Mouse (Mus musculus) hindbrain, postnatal 0 days (tissue): ENCODE data around the gene Adam12. TPM values are rescaled to one million over a fixed set of nuclear protein-coding genes. Genes with fewer than 3 reads are reported as not detected.

Experiments used
- ATAC-seq: fragments of 200-750 bp; cut with Nextera tagmentation; 2 replicates; pipeline ENCODE4 v1.8.0; 2017; ENCODE audit warnings: mild to moderate bottlenecking, moderate TSS enrichment, moderate library complexity
- DNase-seq: peaks from one replicate; pipeline ENCODE4 v3.0.0-alpha.2; 2015; ENCODE audit warnings: low spot score
- H3K27ac ChIP-seq: fragments of 300-500 bp; sonication (generic); 2 replicates; pipeline ENCODE4 v1.5.1; 2014; ENCODE audit warnings: mild to moderate bottlenecking
- H3K27me3 ChIP-seq: fragments of 300-500 bp; sonication (generic); 2 replicates; pipeline ENCODE4 v1.6.1; 2014; ENCODE audit warnings: low read length, mixed read lengths; ENCODE audit not compliant: insufficient read depth
- H3K36me3 ChIP-seq: fragments of 300-500 bp; sonication (generic); 2 replicates; pipeline ENCODE4 v1.6.1; 2014; ENCODE audit warnings: low read length, mixed read lengths; ENCODE audit not compliant: insufficient read depth
- H3K4me1 ChIP-seq: fragments of 300-500 bp; sonication (generic); 2 replicates; pipeline ENCODE4 v1.6.1; 2014; ENCODE audit warnings: antibody characterized with exemption, low read length, mixed read lengths; ENCODE audit not compliant: insufficient read depth
- H3K4me2 ChIP-seq: fragments of 300-500 bp; sonication (generic); 2 replicates; pipeline ENCODE4 v1.6.1; 2014; ENCODE audit warnings: low read depth, mild to moderate bottlenecking, low read length, moderate library complexity, mixed read lengths
- H3K4me3 ChIP-seq: fragments of 300-500 bp; sonication (generic); 2 replicates; pipeline ENCODE4 v1.5.1; 2014; ENCODE audit warnings: low read length
- H3K9ac ChIP-seq: fragments of 300-500 bp; sonication (generic); replicated peaks from 2 replicates; pipeline ENCODE4 v1.6.1; 2014; ENCODE audit warnings: mild to moderate bottlenecking, low read length, moderate library complexity, mixed read lengths
- H3K9me3 ChIP-seq: fragments of 300-500 bp; sonication (generic); 2 replicates; pipeline ENCODE4 v1.6.1; 2016; ENCODE audit warnings: low read length, mixed read lengths
- CTCF ChIP-seq: IDR thresholded peaks from 2 replicates; pipeline ENCODE4 v1.5.1; 2016; ENCODE audit warnings: antibody characterized with exemption, control low read depth, low read depth
- WGBS: fragments of 180-500 bp; shearing (Covaris S2); extraction: QIAGEN DNeasy Blood & Tissue Kit; methylation state at CpG from one replicate; pipeline ENCODE4 v1.1.7; 2014; 5-methylcytosine and 5-hydroxymethylcytosine counted together
- polyA plus RNA-seq: library from polyadenylated mRNA; unstranded; fragments of >200 nt; fragmentation: Nextera tagmentation; extraction: Ambion mirVana; gene quantifications from 2 replicates; pipeline ENCODE4 v1.2.1, GENCODE M21; 2015
- total RNA-seq: library from RNA; depleted of rRNA; stranded (reverse); fragments of >200 nt; gene quantifications from 2 replicates; pipeline ENCODE4 v1.2.3, GENCODE M21; 2014

The Adam12 gene
- total and polyA plus RNA-seq, 2 experiments from 2014 or later, result 4.0 to 12.3 TPM

DNA sequence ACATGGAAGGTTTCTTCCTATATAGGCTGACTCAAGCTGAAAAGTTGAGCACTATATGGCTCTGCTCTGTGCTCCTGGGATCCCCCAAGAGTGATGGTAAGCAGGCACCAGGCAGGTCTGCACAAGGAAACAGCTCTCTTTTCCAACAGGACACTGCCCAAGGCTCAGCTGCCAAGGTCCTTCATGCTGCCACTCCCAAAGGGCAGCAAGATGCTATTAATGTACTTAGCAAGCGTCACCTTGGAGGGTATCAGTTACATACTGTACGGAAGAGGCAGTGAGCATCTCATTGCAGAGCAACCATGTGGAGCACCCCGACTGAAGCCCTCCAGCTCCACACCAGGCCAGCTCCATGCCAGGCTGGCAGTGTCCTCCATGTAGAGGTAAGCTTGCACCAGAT is 185.6 kb downstream of the Adam12 start:
- ATAC-seq, result no peak
- Histone ChIP-seq H3K4me3 (no peak overlapping the region), H3K4me1 (no peaks in the 10 kb centered on the region), H3K9ac (no peak overlapping the region), H3K27ac (no peak overlapping the region), H3K27me3 (no peaks in the 10 kb centered on the region), H3K4me2 (no peak overlapping the region), H3K9me3 (no peaks in the 10 kb centered on the region), H3K36me3 (no peaks in the 10 kb centered on the region)
- WGBS, result 92% methylated on average over 3 of the region's 3 CpGs
- DNase-seq, result no peak
- no peak for TF ChIP-seq CTCF

GRCm38 (mm10) chr7:134043576-134043975 is 188.4 kb downstream of the Adam12 start:
- no peak overlapping the region for H3K4me3 ChIP-seq
- TF ChIP-seq CTCF, result no peak
- no peak overlapping the region for H3K4me2 ChIP-seq
- H3K27ac ChIP-seq, result no peak overlapping the region
- ATAC-seq, result no peak
- no peaks in the 10 kb centered on the region for H3K9me3 ChIP-seq
- no peaks in the 10 kb centered on the region for H3K27me3 ChIP-seq
- H3K9ac ChIP-seq, result no peak overlapping the region
- H3K4me1 ChIP-seq, result no peaks in the 10 kb centered on the region
- no peak for DNase-seq
- H3K36me3 ChIP-seq, result no peaks in the 10 kb centered on the region

DNA sequence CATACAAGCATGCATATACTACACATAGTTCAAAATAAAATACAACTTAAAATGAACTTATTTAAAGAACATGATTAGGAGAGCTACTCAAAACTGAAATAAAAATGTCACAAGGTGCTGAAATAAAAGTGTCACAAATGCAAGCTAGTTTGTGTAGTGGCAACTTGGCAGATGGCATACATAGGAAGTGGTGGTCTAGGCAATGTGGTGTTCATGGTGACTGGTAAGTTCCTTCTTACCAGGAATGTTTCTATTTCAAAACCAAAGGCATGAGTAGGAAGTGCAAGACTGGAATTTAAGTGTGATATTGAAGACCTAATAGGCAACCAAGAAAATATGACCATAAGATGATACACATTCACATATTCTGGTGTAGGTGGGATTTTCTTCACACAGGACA is 189.3 kb downstream of the Adam12 start:
- Histone ChIP-seq H3K9ac (no peak overlapping the region), H3K27ac (no peak overlapping the region), H3K4me2 (no peak overlapping the region), H3K4me1 (no peaks in the 10 kb centered on the region), H3K36me3 (no peaks in the 10 kb centered on the region), H3K27me3 (no peaks in the 10 kb centered on the region), H3K9me3 (no peaks in the 10 kb centered on the region; the same call in 1 of the 2 replicates), H3K4me3 (no peak overlapping the region)
- DNase-seq, result no peak
- no peak for TF ChIP-seq CTCF
- no peak for ATAC-seq

- H3K9me3 ChIP-seq, result no peaks in the 10 kb centered on the region; the same call in 1 of the 2 replicates
- TF ChIP-seq CTCF, result no peak
Measured at GRCm38 (mm10) chr7:134033939-134034338, 198.0 kb downstream of the Adam12 start.

DNA sequence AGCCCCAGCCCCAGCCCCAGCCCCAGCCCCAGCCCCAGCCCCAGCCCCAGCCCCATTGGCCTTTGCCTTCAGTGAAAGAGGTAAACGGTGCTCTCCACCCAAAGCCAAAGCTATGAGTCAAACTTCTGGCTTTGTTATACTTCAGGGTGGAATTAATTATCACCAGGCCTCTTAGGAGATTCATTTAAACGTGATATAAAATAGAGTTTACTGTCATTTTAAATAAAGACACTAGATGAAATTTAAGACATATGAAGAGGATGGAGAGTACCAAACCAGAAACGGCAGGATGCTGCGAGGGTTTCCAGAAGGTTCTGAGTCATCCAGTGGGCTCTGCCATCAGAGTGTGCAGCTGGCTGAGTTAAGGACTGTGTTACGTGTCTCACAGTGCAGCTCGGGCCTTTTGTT is 199.0 kb downstream of the Adam12 start:
- no peaks in the 10 kb centered on the region for H3K36me3 ChIP-seq

More at GRCm38 (mm10) chr7:134033939-134034338, 198.0 kb downstream of the Adam12 start:
- no peaks in the 10 kb centered on the region for H3K4me1 ChIP-seq
- H3K9ac ChIP-seq, result no peak overlapping the region
- WGBS, result 73% methylated on average over 2 of the region's 2 CpGs
- H3K27ac ChIP-seq, result no peak overlapping the region
- H3K36me3 ChIP-seq, result no peaks in the 10 kb centered on the region
- ATAC-seq, result no peak
- no peak overlapping the region for H3K4me3 ChIP-seq
- H3K4me2 ChIP-seq, result no peak overlapping the region
- no peak for DNase-seq
- H3K27me3 ChIP-seq, result no peaks in the 10 kb centered on the region

GRCm38 (mm10) chr7:134031787-134032186 is 200.2 kb downstream of the Adam12 start:
- no peak for TF ChIP-seq CTCF

More for the DNA sequence above, 199.0 kb downstream of the Adam12 start:
- 27% methylated on average over 6 of the region's 6 CpGs for WGBS
- TF ChIP-seq CTCF, result no peak
- Histone ChIP-seq H3K9ac (no peak overlapping the region), H3K27ac (no peak overlapping the region), H3K27me3 (no peaks in the 10 kb centered on the region), H3K4me3 (no peak overlapping the region), H3K4me2 (no peak overlapping the region), H3K4me1 (no peaks in the 10 kb centered on the region), H3K9me3 (no peaks in the 10 kb centered on the region; the same call in 1 of the 2 replicates)
- no peak for ATAC-seq
- no peak for DNase-seq

DNA sequence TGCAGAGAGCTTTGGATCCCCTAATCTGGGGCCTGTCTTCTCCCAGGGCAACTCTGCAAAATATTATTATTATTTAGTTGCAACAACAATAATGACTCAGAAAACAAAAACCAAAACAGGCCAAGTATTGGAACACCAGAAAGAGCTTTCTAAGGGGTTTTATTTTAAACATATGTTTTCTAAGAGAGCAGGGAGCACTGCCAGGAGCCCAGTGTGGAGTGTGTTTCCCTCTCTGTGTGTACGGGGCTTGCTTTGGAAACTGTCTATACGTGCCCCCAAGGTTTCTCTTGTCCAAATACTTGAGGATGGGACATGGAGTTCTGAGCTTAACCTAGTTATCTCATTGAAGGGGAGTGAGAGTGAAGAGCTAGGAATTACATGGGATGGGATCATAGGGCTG is 200.7 kb downstream of the Adam12 start:
- TF ChIP-seq CTCF, result no peak
- ATAC-seq (no peak), DNase-seq (no peak)
- Histone ChIP-seq H3K4me3 (no peak overlapping the region), H3K4me2 (no peak overlapping the region), H3K9ac (no peak overlapping the region), H3K4me1 (peaks cover 1% of the 10 kb centered on the region; the same call in 1 of the 2 replicates), H3K27me3 (no peaks in the 10 kb centered on the region), H3K27ac (no peak overlapping the region), H3K9me3 (no peaks in the 10 kb centered on the region), H3K36me3 (no peaks in the 10 kb centered on the region)
- 61% methylated on average over 2 of the region's 2 CpGs for WGBS

More at GRCm38 (mm10) chr7:134031787-134032186, 200.2 kb downstream of the Adam12 start:
- Histone ChIP-seq H3K27me3 (no peaks in the 10 kb centered on the region), H3K27ac (no peak overlapping the region), H3K4me1 (no peaks in the 10 kb centered on the region), H3K4me3 (no peak overlapping the region), H3K36me3 (no peaks in the 10 kb centered on the region), H3K9ac (no peak overlapping the region), H3K9me3 (no peaks in the 10 kb centered on the region), H3K4me2 (no peak overlapping the region)
- 94% methylated on average over 6 of the region's 6 CpGs for WGBS
- DNase-seq (no peak), ATAC-seq (no peak)
